Comparison of ENCODE assay signal across 3 mouse cellular contexts in the genomic region with DNA sequence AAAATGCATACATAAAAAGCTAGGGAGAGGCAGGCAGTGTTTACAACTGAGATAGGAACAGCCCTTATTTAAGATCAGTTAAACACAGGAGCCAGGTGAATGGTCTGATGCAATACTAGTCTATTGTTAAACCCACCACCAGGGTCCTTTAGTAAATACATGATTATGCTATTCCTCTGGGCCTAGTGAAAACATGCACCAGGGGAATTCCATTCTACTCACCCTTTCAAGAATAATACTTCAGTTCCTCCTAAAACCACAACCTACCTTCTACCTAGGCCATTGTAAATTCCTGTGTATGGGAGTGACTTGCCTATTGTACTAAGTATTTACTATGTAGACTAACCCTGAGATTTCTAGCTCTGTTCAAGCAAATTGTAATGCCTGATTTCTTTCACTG.
A peak's percentile ranks its signal among the peaks of the same experiment; 100 is the strongest.
DNase-seq lines count a peak whose midpoint lies in the region; TF ChIP-seq lines count a peak whose summit lies in the region.
"Not testable (repeated sequence)": the region's sequence is repeated elsewhere in the genome, so short reads cannot be mapped to it uniquely, and the experiment has no call there.

No protein-coding gene starts in this region.

- not testable (repeated sequence) for H3K79me2 ChIP-seq in CH12.LX (replicated peaks; ENCODE audit: control insufficient read depth, extremely low read depth, insufficient read depth, poor library complexity, severe bottlenecking)

- dilution Hi-C loops in CH12.LX (cut with MboI; ENCODE audit: extremely low pct_ligation_motif_present, extremely low pct_unique_long_range_greater_than_20kb, low sequenced_read_pairs), result not testable (repeated sequence)

- in situ Hi-C loops in CH12.LX (cut with MboI; ENCODE audit: low pct_ligation_motif_present, low pct_unique_long_range_greater_than_20kb, low sequenced_read_pairs), result not testable (repeated sequence)

- peak overlapping the region; percentile 85; the same call in 1 of the 2 replicates for H3K27ac ChIP-seq in CH12.LX (ENCODE audit: insufficient read depth, low read depth)

- H3K36me3 ChIP-seq in CH12.LX (replicated peaks in 1 of 2; ENCODE audit: control insufficient read depth in 1 of 2, insufficient read depth in 1 of 2, low read length in 1 of 2), result not testable (repeated sequence)

- not testable (repeated sequence) for TF ChIP-seq RAD21 in CH12.LX (IDR thresholded peaks at IDR 0.05; ENCODE audit: low read depth, low read length)

- TF ChIP-seq POLR2A in CH12.LX (IDR thresholded peaks at IDR 0.05; ENCODE audit: low read depth, low read length), result not testable (repeated sequence)

- TF ChIP-seq CTCF in CH12.LX (conservative IDR thresholded peaks at IDR 0.05 in 1 of 2, IDR thresholded peaks at IDR 0.05 in 1 of 2; ENCODE audit: low read depth in 2 of 2, low read length in 2 of 2), result not testable (repeated sequence)

- TF ChIP-seq EP300 in CH12.LX (IDR thresholded peaks at IDR 0.05; ENCODE audit: low read length), result peak; percentile 59; the same call in 1 of the 2 replicates

- not testable (repeated sequence) for H3K4me3 ChIP-seq in CH12.LX (replicated peaks in 1 of 3; ENCODE audit: low read depth in 2 of 3, low read length in 2 of 3, poor library complexity in 1 of 3)

- H3K9ac ChIP-seq in CH12.LX (ENCODE audit: insufficient read depth, low read depth), result not testable (repeated sequence)

- H3K4me1 ChIP-seq in CH12.LX (ENCODE audit: control insufficient read depth in 1 of 2, insufficient read depth in 2 of 2), result peaks cover 17 to 59% of the 10 kb centered on the region in 2 experiments; a peak in 3 of 4 replicates

- not testable (repeated sequence) for H3K27me3 ChIP-seq in CH12.LX (replicated peaks)

- not testable (repeated sequence) for H3K4me2 ChIP-seq in CH12.LX (ENCODE audit: insufficient read depth, low read depth, poor library complexity, severe bottlenecking)

- DNase-seq in CH12.LX (ENCODE audit: extremely low read depth) (peak; percentile 39), R1 (ENCODE audit: low read depth, low spot score) (peak; percentile 26), ZHBTc4 (ENCODE audit: low read depth, low spot score) (peak; percentile 16)

- not testable (repeated sequence) for H3K9me3 ChIP-seq in CH12.LX (replicated peaks; ENCODE audit: low read length)

TF ChIP-seq in CH12.LX, 34 proteins besides CTCF, POLR2A, EP300 and RAD21:
- peak; percentile 33; the same call in 1 of the 2 replicates for TF ChIP-seq IRF4 (IDR thresholded peaks at IDR 0.05; ENCODE audit: low read depth, low read length)
- peak; percentile 31; the same call in 1 of the 2 replicates for TF ChIP-seq MAFK (IDR thresholded peaks at IDR 0.05; ENCODE audit: insufficient replicate concordance, low read length)
- peak; percentile 33; the same call in 1 of the 2 replicates for TF ChIP-seq ETS1 (conservative IDR thresholded peaks at IDR 0.05; ENCODE audit: low read depth, low read length)
- TF ChIP-seq MEF2A (IDR thresholded peaks at IDR 0.05; ENCODE audit: borderline replicate concordance, low read depth, low read length), result peak; percentile 52; the same call in 1 of the 2 replicates
